Mouse (Mus musculus) mouse trophoblast stem cell (cell line): ENCODE data around the gene C1qtnf4.
"Not testable (repeated sequence)": the region's sequence is repeated elsewhere in the genome, so short reads cannot be mapped to it uniquely, and the experiment has no call there.

Experiments
- in situ Hi-C, 2 experiments: fragments of 300-500 bp; cut with MseI, MboI; formaldehyde crosslinking; loops; 2 replicates in 1 of 2; 3 replicates in 1 of 2; pipeline ENCODE4 v1.15.1; 2025

Gene C1qtnf4

GRCm38 (mm10) chr2:90881824-90882223, 3.8 kb upstream of the C1qtnf4 start:
- in situ Hi-C loops, result no loop called here

GRCm38 (mm10) chr2:90886436-90886835, 776 bp downstream of the C1qtnf4 start:
- in situ Hi-C loops, result no loop called here

- in situ Hi-C loops, result no loop called here
Observed at GRCm38 (mm10) chr2:90887627-90888026, 2.0 kb downstream of the C1qtnf4 start.

- in situ Hi-C loops, result no loop called here
Observed at GRCm38 (mm10) chr2:90889550-90890548, 4.2 kb downstream of the C1qtnf4 start.

- in situ Hi-C loops, result no loop called here
Observed at GRCm38 (mm10) chr2:90893673-90894298, 8.1 kb downstream of the C1qtnf4 start.

GRCm38 (mm10) chr2:90894299-90894677, 8.6 kb downstream of the C1qtnf4 start:
- in situ Hi-C loops, result not testable (repeated sequence)

- in situ Hi-C loops, result no loop called here
Observed at GRCm38 (mm10) chr2:90903398-90903797, 17.7 kb downstream of the C1qtnf4 start.

GRCm38 (mm10) chr2:90904076-90904855, 18.6 kb downstream of the C1qtnf4 start, which contains the start of the genes Kbtbd4 and Ndufs3:
Gene Kbtbd4, plus strand, starts transcription at chr2:90904740.
Gene Ndufs3, minus strand, starts transcription at chr2:90904827.
- in situ Hi-C loops, result no loop called here

- in situ Hi-C loops, result no loop called here
Observed at GRCm38 (mm10) chr2:90904856-90905224, 19.2 kb downstream of the C1qtnf4 start.

GRCm38 (mm10) chr2:90906721-90907120, 21.1 kb downstream of the C1qtnf4 start:
- in situ Hi-C loops, result no loop called here

- in situ Hi-C loops, result no loop called here
Observed at GRCm38 (mm10) chr2:90910861-90911260, 25.2 kb downstream of the C1qtnf4 start.

GRCm38 (mm10) chr2:90911668-90912067, 26.0 kb downstream of the C1qtnf4 start:
- in situ Hi-C loops, result no loop called here

- in situ Hi-C loops, result no loop called here
Observed at GRCm38 (mm10) chr2:90913671-90914070, 28.0 kb downstream of the C1qtnf4 start.

GRCm38 (mm10) chr2:90915516-90915915, 29.9 kb downstream of the C1qtnf4 start:
- in situ Hi-C loops, result no loop called here

GRCm38 (mm10) chr2:90916560-90917232, 31.0 kb downstream of the C1qtnf4 start:
- in situ Hi-C loops, result no loop called here

GRCm38 (mm10) chr2:90917233-90917998, 31.8 kb downstream of the C1qtnf4 start:
- in situ Hi-C loops, result no loop called here

- in situ Hi-C loops, result no loop called here
Observed at GRCm38 (mm10) chr2:90917999-90918698, 32.5 kb downstream of the C1qtnf4 start.

- in situ Hi-C loops, result no loop called here
Observed at GRCm38 (mm10) chr2:90921178-90921577, 35.5 kb downstream of the C1qtnf4 start.

- in situ Hi-C loops, result no loop called here
Observed at GRCm38 (mm10) chr2:90922636-90923035, 37.0 kb downstream of the C1qtnf4 start.

GRCm38 (mm10) chr2:90928566-90928965, 42.9 kb downstream of the C1qtnf4 start:
- in situ Hi-C loops, result no loop called here
